Mouse (Mus musculus): ENCODE data around the gene Sbpl. TPM values are rescaled to one million over a fixed set of nuclear protein-coding genes. Genes with fewer than 3 reads are reported as not detected.

Gene Sbpl
- polyA plus RNA-seq (2012; rRNA removed): not detected in 2 replicates

DNA sequence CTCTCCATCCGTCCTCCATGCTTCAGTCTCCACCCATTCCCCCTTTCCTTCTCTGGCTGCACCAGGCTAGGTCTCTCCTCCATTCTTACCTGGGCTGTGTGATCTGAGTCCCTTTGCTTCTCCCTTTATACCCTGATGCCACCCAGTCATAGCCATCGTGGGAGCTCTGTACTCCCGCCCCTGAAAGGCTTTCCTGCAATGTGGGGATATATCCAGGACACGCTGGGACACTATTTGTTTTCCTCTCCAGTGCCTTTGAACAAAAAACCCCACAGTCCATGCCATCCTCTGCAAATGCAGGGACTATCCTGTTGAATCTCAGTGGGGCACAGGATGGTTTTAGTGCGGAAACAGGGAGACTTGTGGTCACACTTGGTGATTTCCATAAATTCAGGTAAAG lies at the start of gene Sbpl:
Sbpl (minus strand) TSS at position 101 of the 400 bp plus-strand sequence.

GRCm38 (mm10) chr17:23997901-23998300 lies 42.8 kb upstream of the Sbpl start, which contains the start of gene Prss22:
Prss22 (minus strand) TSS chr17:23998100.

GRCm38 (mm10) chr17:23980297-23980909 lies 25.3 kb upstream of the Sbpl start, which contains the start of gene Prss30:
Prss30 (minus strand) TSS chr17:23980566.

DNA sequence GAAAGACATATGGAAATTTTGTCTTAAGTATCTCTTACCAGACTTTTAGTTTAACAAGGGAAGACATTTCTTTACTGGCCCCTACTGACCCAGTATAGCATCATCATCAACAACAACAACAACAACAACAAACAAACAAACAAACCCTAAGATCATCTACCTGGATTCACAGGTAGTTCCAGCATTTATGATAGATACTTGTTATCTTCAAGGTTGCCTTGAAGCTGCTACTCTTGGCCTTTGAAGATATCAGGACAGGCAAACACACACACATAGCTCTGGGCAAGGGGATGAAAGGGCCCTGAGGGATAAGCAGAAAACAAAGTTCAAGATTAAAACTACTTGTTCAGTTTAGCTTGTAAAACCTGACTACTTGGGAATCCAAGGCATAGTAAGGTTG lies 13.7 kb downstream of the Sbpl start, which contains the start of gene Sbp:
Sbp (plus strand) TSS at position 301 of the 400 bp plus-strand sequence.

DNA sequence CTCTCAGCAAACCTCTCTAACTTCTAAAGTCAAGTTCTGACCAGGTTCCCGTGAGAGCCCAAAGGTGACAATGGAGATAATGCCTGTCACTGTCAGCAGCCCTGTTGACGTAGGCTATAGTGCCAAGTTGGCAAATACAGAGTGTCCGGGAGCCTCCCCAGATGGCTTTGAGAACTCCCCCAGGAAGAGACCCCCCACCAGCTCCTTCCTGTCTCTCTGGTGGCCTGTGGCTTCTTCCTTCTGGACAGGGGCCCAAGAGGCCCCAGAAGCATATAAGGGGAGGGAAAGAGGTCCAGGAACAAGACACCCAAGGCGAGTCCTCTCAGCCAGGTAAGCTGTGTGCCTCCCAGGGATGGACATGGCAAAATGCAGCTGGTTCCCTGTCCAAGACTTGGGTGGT lies 37.9 kb downstream of the Sbpl start, which contains the start of gene Dcpp3:
Dcpp3 (plus strand) TSS at position 301 of the 400 bp plus-strand sequence.

Other genes with a start within 250 kb of the Sbpl start
- 0.02 and 0.03 TPM in 2 replicates for gene 1520401A03Rik, start 232.5 kb downstream of the Sbpl start, polyA plus RNA-seq (2012; rRNA removed)
- gene Pkmyt1, start 228.9 kb downstream of the Sbpl start, polyA plus RNA-seq (2012; rRNA removed): 24.8 and 29.8 TPM in 2 replicates
- gene Paqr4, start 214.4 kb downstream of the Sbpl start, polyA plus RNA-seq (2012; rRNA removed): 3.6 and 3.8 TPM in 2 replicates
- gene Kremen2, start 209.4 kb downstream of the Sbpl start, polyA plus RNA-seq (2012; rRNA removed): 0.07 TPM in 1 of 2 replicates, not detected in the other
- 3.9 and 4.2 TPM in 2 replicates for gene Flywch1, start 183.7 kb downstream of the Sbpl start, polyA plus RNA-seq (2012; rRNA removed)
- gene Flywch2, start 169.2 kb downstream of the Sbpl start, polyA plus RNA-seq (2012; rRNA removed): 0.78 and 0.93 TPM in 2 replicates
- 104 and 131 TPM in 2 replicates for gene Srrm2, start 164.7 kb downstream of the Sbpl start, polyA plus RNA-seq (2012; rRNA removed)
- gene Elob, start 126.1 kb downstream of the Sbpl start, polyA plus RNA-seq (2012; rRNA removed): 283 and 297 TPM in 2 replicates
- gene Prss33, start 119.2 kb downstream of the Sbpl start, polyA plus RNA-seq (2012; rRNA removed): not detected in 2 replicates
- not detected in 2 replicates for gene Prss32, start 111.4 kb downstream of the Sbpl start, polyA plus RNA-seq (2012; rRNA removed)
- gene Prss41, start 111.1 kb downstream of the Sbpl start, polyA plus RNA-seq (2012; rRNA removed): 0.11 and 0.14 TPM in 2 replicates
- not detected in 2 replicates for gene Prss21, start 87.2 kb downstream of the Sbpl start, polyA plus RNA-seq (2012; rRNA removed)
- gene Dcpp1, start 74.4 kb downstream of the Sbpl start, polyA plus RNA-seq (2012; rRNA removed): not detected in 2 replicates
- gene Dcpp2, start 74.4 kb downstream of the Sbpl start, polyA plus RNA-seq (2012; rRNA removed): not detected in 2 replicates
- gene Dcpp3, start 37.8 kb downstream of the Sbpl start, polyA plus RNA-seq (2012; rRNA removed): not detected in 2 replicates
- 0.02 TPM in 1 of 2 replicates, not detected in the other for gene Sbp, start 13.6 kb downstream of the Sbpl start, polyA plus RNA-seq (2012; rRNA removed)
- 0.06 and 0.09 TPM in 2 replicates for gene Prss30, start 25.3 kb upstream of the Sbpl start, polyA plus RNA-seq (2012; rRNA removed)
- 0.05 TPM in 1 of 2 replicates, not detected in the other for gene Prss22, start 42.8 kb upstream of the Sbpl start, polyA plus RNA-seq (2012; rRNA removed)
- gene Prss27, start 82.9 kb upstream of the Sbpl start, polyA plus RNA-seq (2012; rRNA removed): 0.10 TPM in 1 of 2 replicates, not detected in the other
- 9.7 and 11.2 TPM in 2 replicates for gene Kctd5, start 118.2 kb upstream of the Sbpl start, polyA plus RNA-seq (2012; rRNA removed)
- 9.2 and 11.4 TPM in 2 replicates for gene Pdpk1, start 195.7 kb upstream of the Sbpl start, polyA plus RNA-seq (2012; rRNA removed)
- 9.5 and 10.5 TPM in 2 replicates for gene Amdhd2, start 208.5 kb upstream of the Sbpl start, polyA plus RNA-seq (2012; rRNA removed)
- 198 and 244 TPM in 2 replicates for gene Atp6v0c, start 214.4 kb upstream of the Sbpl start, polyA plus RNA-seq (2012; rRNA removed)